Mouse (Mus musculus): ENCODE data around the gene Scml4. TPM values are rescaled to one million over a fixed set of nuclear protein-coding genes. Genes with fewer than 3 reads are reported as not detected.
A peak's percentile ranks its signal among the peaks of the same experiment; 100 is the strongest.

Scml4 gene
- polyA plus RNA-seq, 1 experiment from 2014 or later: 0.92 TPM

DNA sequence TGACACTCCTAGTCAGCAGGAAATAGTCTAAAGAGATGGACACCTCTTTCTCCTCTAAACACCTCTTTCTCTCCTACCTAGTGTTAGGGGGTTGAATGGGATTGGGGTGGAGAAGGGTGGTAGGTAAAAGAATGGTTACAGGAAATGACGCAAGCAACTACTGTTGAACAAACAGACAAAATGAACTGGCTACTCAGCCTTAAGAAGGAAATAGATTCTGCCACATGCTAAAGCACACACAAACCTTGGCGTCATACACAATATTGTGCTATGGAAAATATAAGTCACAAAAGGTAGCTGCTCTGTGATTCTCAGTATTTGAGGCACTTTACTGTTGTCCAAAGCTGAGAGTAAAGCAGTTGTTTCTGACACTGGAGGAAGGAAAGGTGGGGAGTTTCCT lies 21.4 kb upstream of the Scml4 start:
- no peaks in the 10 kb centered on the region for H3K27me3 ChIP-seq (ENCODE audit: control insufficient read depth, insufficient read depth, low read length)
- H3K36me3 ChIP-seq (ENCODE audit: control insufficient read depth, insufficient read depth, low read length): peaks cover 5% of the 10 kb centered on the region
- ATAC-seq (replicated peaks; ENCODE audit: insufficient number of reproducible peaks, low FRiP score, low TSS enrichment): no peak
- H3K4me3 ChIP-seq (ENCODE audit: low read depth, low read length): no peak overlapping the region
- H3K4me1 ChIP-seq (ENCODE audit: control insufficient read depth, insufficient read depth, low read length): no peaks in the 10 kb centered on the region
- 85% methylated on average over 2 of the region's 2 CpGs for WGBS (ENCODE audit: insufficient replicate concordance)
- H3K9ac ChIP-seq (ENCODE audit: low read depth, low read length): no peak overlapping the region
- no peaks in the 10 kb centered on the region for H3K9me3 ChIP-seq (replicated peaks; ENCODE audit: control insufficient read depth, low read length)
- H3K4me2 ChIP-seq: no peak overlapping the region
- no peak overlapping the region for H3K27ac ChIP-seq (ENCODE audit: low read depth, low read length)

DNA sequence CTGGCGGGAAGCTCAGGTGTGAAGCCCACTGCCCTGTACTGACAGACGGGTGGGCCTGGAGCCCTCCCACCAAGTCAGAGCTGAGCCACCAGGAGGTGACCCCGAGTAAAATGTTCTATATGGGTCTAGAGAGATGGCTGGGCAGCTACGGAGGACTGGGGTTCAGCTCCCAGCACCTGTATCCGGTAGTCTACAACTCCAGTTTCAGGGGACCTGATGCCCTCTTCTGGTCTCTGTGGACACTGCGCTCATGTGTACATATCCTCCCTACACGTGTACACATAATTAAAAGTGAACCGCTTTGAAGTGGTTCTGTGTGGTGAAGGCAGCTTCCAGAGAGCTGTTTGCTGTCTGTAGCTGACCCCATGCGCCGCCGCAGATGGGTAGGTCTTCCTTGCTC lies 20.1 kb upstream of the Scml4 start:
- no peaks in the 10 kb centered on the region for H3K27me3 ChIP-seq (ENCODE audit: control insufficient read depth, insufficient read depth, low read length)
- H3K27ac ChIP-seq (ENCODE audit: low read depth, low read length): no peak overlapping the region
- peaks cover 3% of the 10 kb centered on the region for H3K36me3 ChIP-seq (ENCODE audit: control insufficient read depth, insufficient read depth, low read length)
- no peak for ATAC-seq (replicated peaks; ENCODE audit: insufficient number of reproducible peaks, low FRiP score, low TSS enrichment)
- WGBS (ENCODE audit: insufficient replicate concordance): 90% methylated on average over 11 of the region's 11 CpGs
- no peaks in the 10 kb centered on the region for H3K9me3 ChIP-seq (replicated peaks; ENCODE audit: control insufficient read depth, low read length)
- H3K4me3 ChIP-seq (ENCODE audit: low read depth, low read length): no peak overlapping the region
- H3K9ac ChIP-seq (ENCODE audit: low read depth, low read length): no peak overlapping the region
- no peaks in the 10 kb centered on the region for H3K4me1 ChIP-seq (ENCODE audit: control insufficient read depth, insufficient read depth, low read length)
- no peak overlapping the region for H3K4me2 ChIP-seq

DNA sequence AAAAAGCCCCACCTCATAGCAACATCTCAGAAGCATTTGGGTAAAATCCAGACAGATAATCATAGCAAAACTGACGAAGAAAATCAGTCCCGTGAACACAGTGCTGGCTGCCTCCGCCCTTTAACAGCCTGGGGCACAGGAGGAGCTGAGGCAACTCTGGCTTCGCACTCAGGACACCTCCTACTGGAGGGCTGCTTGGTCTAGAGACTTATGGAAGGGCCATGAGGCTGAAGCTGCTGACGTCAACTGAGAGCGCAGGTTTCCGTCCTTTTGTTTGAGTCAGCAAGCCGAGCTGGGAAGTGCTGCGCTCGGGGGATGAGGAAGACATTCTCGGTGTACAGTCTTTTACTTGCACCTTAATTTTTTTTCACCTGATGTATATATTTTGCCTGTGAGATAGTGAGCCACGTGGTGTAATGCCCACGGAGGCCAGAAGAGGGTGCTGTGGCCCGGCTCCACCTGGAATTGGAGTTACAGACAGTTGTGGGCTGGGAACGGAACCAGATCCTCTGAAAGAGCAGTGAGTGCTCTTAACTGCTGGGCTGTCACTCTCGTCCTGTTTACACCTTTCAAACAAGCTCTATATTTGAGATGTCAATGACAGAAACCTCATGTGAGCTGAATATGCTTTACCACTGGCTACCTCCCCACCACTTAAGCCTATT lies 18.5 kb upstream of the Scml4 start:
- no peaks in the 10 kb centered on the region for H3K4me1 ChIP-seq (ENCODE audit: control insufficient read depth, insufficient read depth, low read length)
- no peak overlapping the region for H3K4me3 ChIP-seq (ENCODE audit: low read depth, low read length)
- WGBS (ENCODE audit: insufficient replicate concordance): 51% methylated on average over 16 of the region's 16 CpGs
- no peak for ATAC-seq (replicated peaks; ENCODE audit: insufficient number of reproducible peaks, low FRiP score, low TSS enrichment)
- H3K36me3 ChIP-seq (ENCODE audit: control insufficient read depth, insufficient read depth, low read length): peaks cover 3% of the 10 kb centered on the region; the same call in 1 of the 2 replicates
- no peak overlapping the region for H3K27ac ChIP-seq (ENCODE audit: low read depth, low read length)
- H3K9ac ChIP-seq (ENCODE audit: low read depth, low read length): no peak overlapping the region
- no peaks in the 10 kb centered on the region for H3K9me3 ChIP-seq (replicated peaks; ENCODE audit: control insufficient read depth, low read length)
- no peak overlapping the region for H3K4me2 ChIP-seq
- H3K27me3 ChIP-seq (ENCODE audit: control insufficient read depth, insufficient read depth, low read length): no peaks in the 10 kb centered on the region

DNA sequence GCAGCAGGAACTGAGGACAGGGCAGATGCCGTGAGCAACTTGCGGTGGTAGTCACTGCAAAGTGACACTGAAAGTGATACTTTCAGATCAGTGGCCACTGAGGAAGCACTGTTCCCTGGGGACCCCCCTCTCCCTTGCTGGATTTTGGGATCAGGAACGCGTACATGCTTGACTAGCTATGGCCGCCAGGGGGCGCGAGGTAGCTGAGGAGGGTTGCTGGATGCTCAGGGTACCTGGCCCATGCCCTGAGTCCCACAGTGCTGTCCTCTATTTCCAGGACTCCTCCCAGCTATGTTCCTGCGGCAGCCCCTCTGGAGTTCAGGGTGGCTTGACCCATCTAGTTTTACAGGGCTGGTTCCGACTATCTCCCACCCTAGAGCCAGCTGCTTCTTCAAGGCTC lies 17.8 kb upstream of the Scml4 start:
- Histone ChIP-seq H3K4me2 (no peak overlapping the region), H3K27me3 (ENCODE audit: control insufficient read depth, insufficient read depth, low read length) (no peaks in the 10 kb centered on the region), H3K27ac (ENCODE audit: low read depth, low read length) (no peak overlapping the region), H3K4me1 (ENCODE audit: control insufficient read depth, insufficient read depth, low read length) (no peaks in the 10 kb centered on the region), H3K9me3 (replicated peaks; ENCODE audit: control insufficient read depth, low read length) (no peaks in the 10 kb centered on the region), H3K4me3 (ENCODE audit: low read depth, low read length) (no peak overlapping the region), H3K36me3 (ENCODE audit: control insufficient read depth, insufficient read depth, low read length) (no peaks in the 10 kb centered on the region), H3K9ac (ENCODE audit: low read depth, low read length) (no peak overlapping the region)
- 11% methylated on average over 9 of the region's 9 CpGs for WGBS (ENCODE audit: insufficient replicate concordance)
- ATAC-seq (replicated peaks; ENCODE audit: insufficient number of reproducible peaks, low FRiP score, low TSS enrichment): 0 out of 2 replicates have a peak, but pooled peaks have one; percentile 65

DNA sequence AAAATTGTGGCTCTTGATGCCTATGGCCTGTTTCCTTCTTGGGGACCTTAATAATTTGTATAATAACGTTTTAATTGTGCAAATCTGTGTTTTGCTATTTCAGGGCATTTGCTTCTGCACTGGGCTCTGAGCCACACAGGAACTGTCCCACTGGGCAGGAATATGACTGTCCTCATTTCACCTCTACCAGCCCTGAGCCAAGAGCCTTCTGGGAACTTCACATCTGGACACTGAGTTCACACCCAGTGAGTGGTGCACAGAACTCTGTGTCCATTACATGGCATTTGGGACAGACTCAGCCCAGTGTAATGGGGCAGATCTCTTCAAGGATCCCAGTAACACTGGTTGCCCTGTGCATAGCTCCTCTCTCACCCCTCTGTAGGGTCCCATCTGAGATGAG lies 16.8 kb upstream of the Scml4 start:
- H3K27me3 ChIP-seq (ENCODE audit: control insufficient read depth, insufficient read depth, low read length): no peaks in the 10 kb centered on the region
- no peak overlapping the region for H3K4me2 ChIP-seq
- no peak overlapping the region for H3K4me3 ChIP-seq (ENCODE audit: low read depth, low read length)
- H3K36me3 ChIP-seq (ENCODE audit: control insufficient read depth, insufficient read depth, low read length): no peaks in the 10 kb centered on the region
- 68% methylated on average over 1 of the region's 1 CpGs for WGBS (ENCODE audit: insufficient replicate concordance)
- no peaks in the 10 kb centered on the region for H3K4me1 ChIP-seq (ENCODE audit: control insufficient read depth, insufficient read depth, low read length)
- H3K9ac ChIP-seq (ENCODE audit: low read depth, low read length): no peak overlapping the region
- no peak for ATAC-seq (replicated peaks; ENCODE audit: insufficient number of reproducible peaks, low FRiP score, low TSS enrichment)
- no peaks in the 10 kb centered on the region for H3K9me3 ChIP-seq (replicated peaks; ENCODE audit: control insufficient read depth, low read length)
- H3K27ac ChIP-seq (ENCODE audit: low read depth, low read length): no peak overlapping the region

DNA sequence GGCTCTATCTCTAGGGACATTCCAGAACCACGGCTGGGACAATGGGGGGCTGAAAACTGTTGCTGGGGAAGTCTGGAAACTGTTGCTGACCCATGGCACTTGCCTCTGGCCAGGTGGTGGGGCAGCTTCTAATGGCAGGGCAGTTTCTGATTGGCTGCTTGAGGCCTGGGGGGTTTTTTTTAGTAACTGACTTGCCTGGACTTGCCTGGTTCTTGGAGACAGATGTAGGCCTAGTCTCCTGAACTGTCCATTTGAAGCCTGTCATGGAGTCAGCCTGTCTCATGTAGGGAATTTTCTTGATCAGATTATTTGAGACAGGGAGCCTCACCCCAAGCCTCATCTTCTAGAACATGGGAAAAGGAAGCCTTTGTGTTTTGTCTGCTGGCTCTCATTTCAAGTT lies 14.7 kb upstream of the Scml4 start:
- Histone ChIP-seq H3K4me1 (ENCODE audit: control insufficient read depth, insufficient read depth, low read length) (no peaks in the 10 kb centered on the region), H3K9me3 (replicated peaks; ENCODE audit: control insufficient read depth, low read length) (no peaks in the 10 kb centered on the region), H3K4me2 (no peak overlapping the region), H3K9ac (ENCODE audit: low read depth, low read length) (no peak overlapping the region), H3K27ac (ENCODE audit: low read depth, low read length) (no peak overlapping the region), H3K27me3 (ENCODE audit: control insufficient read depth, insufficient read depth, low read length) (no peaks in the 10 kb centered on the region), H3K4me3 (ENCODE audit: low read depth, low read length) (no peak overlapping the region), H3K36me3 (ENCODE audit: control insufficient read depth, insufficient read depth, low read length) (no peaks in the 10 kb centered on the region)
- ATAC-seq (replicated peaks; ENCODE audit: insufficient number of reproducible peaks, low FRiP score, low TSS enrichment): no peak
- 38% methylated on average over 1 of the region's 1 CpGs for WGBS (ENCODE audit: insufficient replicate concordance)

DNA sequence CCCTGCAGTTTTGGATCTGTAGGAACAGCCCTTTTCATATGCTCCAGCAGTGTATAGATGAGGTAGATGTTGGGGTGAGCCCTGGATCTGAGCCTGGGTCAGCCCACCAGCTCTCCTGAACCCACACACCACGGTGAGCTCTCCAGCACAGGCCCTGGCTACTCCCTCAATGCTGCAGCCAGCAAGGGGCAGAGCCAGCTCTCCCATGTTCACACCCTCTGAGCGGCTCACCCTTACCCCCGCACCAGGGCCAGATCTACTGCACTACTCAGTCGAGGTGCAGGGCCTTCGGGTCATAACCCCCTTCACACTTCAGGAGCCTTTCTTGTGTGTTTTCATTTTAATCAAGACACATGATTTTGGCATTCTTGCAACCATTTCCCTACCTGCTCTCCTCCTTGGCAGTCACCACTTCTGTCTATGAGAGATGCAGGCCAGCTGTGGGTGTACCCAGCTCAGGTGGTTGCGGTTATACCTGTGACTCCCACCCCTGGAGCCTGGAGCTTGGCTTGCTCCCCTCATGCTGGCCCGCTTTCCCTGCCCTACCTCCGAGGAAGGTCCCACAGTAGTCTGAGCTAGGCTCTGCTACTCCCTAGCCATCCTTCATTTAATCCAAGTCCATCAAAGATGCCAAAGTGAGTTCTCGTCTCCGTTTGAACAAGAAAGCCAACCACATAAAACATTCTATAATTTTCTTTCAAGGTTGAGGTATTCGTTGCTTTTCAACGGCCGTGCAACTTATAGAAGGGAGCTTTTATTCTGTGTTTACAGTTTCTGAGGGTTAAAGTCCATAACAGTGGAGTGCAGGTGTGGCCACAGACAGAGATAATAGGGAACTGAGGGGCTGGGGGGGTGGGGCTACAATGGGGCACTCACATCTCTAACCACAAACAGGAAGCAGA lies 11.7 kb upstream of the Scml4 start:
- ATAC-seq (replicated peaks; ENCODE audit: insufficient number of reproducible peaks, low FRiP score, low TSS enrichment): no peak
- Histone ChIP-seq H3K9ac (ENCODE audit: low read depth, low read length) (no peak overlapping the region), H3K4me2 (no peak overlapping the region), H3K4me3 (ENCODE audit: low read depth, low read length) (no peak overlapping the region), H3K36me3 (ENCODE audit: control insufficient read depth, insufficient read depth, low read length) (no peaks in the 10 kb centered on the region), H3K9me3 (replicated peaks; ENCODE audit: control insufficient read depth, low read length) (no peaks in the 10 kb centered on the region), H3K4me1 (ENCODE audit: control insufficient read depth, insufficient read depth, low read length) (no peaks in the 10 kb centered on the region), H3K27ac (ENCODE audit: low read depth, low read length) (no peak overlapping the region), H3K27me3 (ENCODE audit: control insufficient read depth, insufficient read depth, low read length) (no peaks in the 10 kb centered on the region)
- 83% methylated on average over 13 of the region's 13 CpGs for WGBS (ENCODE audit: insufficient replicate concordance)

DNA sequence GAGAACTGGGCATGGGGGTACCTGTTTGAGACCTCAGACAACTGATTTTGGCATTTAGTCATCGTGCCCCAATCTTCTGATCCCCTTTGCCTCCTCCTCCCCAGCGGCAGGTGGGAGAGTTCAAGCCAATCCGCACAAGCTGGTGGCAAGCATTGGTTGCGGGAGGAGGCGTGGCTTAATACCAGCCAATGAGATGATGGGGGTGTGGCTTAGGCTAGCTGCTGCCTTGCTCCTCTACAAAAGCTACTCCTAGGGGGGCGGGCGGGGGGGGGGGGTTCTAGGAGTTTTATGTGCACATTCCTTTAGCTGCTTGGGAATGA lies 11.1 kb upstream of the Scml4 start:
- no peak overlapping the region for H3K4me3 ChIP-seq (ENCODE audit: low read depth, low read length)
- no peak overlapping the region for H3K9ac ChIP-seq (ENCODE audit: low read depth, low read length)
- no peak for ATAC-seq (replicated peaks; ENCODE audit: insufficient number of reproducible peaks, low FRiP score, low TSS enrichment)
- H3K27me3 ChIP-seq (ENCODE audit: control insufficient read depth, insufficient read depth, low read length): no peaks in the 10 kb centered on the region
- WGBS (ENCODE audit: insufficient replicate concordance): 80% methylated on average over 7 of the region's 7 CpGs
- H3K36me3 ChIP-seq (ENCODE audit: control insufficient read depth, insufficient read depth, low read length): no peaks in the 10 kb centered on the region
- no peak overlapping the region for H3K27ac ChIP-seq (ENCODE audit: low read depth, low read length)
- H3K4me2 ChIP-seq: no peak overlapping the region
- H3K9me3 ChIP-seq (replicated peaks; ENCODE audit: control insufficient read depth, low read length): no peaks in the 10 kb centered on the region
- H3K4me1 ChIP-seq (ENCODE audit: control insufficient read depth, insufficient read depth, low read length): no peaks in the 10 kb centered on the region

All from heart, embryonic 11.5 days (tissue).